Mouse (Mus musculus): Measurements from ENCODE around the gene Ing3.

Gene Ing3

DNA sequence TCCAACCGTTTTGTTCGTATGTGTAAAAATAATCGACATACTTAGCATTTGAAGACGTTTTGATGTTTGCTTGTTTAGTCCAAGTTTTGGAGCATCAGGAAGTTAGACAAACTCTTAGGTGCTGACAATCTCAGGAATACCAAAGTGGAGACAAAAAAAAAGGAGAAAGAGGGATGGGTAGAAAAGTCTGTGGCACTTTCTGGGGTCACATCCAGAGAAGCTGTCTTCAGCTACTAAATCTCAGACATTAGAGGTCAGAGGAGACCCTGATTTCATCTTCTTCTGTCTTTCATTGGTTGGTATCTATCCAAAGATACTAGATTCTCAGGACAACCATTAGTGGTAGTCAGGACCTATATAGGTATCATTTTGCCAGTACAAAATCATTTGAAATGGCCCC lies 41.8 kb downstream of the Ing3 start:
- DNase-seq (ENCODE audit: low spot score), result no peak

DNA sequence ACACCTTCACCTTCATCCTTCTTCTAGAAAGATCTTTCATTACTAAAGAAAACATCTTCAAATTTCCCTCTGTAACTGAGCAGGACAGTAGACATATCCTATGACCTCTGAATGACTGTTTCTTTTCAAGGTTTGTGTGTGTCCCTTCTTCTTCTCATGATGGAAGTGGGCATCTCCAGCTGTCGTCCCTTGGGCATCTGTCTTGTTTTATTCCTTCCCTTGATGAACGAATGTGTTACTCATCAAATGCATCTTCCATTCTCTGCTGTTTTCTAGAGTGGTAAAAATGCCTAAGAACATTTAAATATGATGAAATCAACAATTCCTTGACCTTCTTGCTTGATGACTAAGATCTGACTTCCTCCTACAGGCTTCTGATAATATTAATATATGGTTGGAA lies 43.7 kb downstream of the Ing3 start:
- no peak for DNase-seq (ENCODE audit: low spot score)

DNA sequence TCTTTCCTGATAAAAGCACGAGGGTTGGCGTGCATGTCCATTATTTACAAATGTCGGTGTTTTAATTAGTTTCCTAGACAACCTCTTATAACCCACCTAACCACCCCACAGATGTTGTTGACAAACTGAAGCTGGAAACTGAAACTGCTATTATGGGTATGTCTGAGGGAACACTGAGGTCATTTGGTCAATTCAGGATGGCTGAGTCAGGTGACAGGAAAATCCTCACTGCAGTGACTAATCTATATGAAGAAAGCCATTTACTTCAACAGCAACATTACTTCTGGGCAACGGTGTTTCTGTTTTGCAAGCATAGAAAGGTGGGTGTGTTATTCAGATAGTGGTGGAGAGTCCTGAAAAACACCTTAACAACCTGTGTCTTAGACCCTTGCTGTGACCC lies 48.8 kb downstream of the Ing3 start:
- no peak for DNase-seq (ENCODE audit: low spot score)

DNA sequence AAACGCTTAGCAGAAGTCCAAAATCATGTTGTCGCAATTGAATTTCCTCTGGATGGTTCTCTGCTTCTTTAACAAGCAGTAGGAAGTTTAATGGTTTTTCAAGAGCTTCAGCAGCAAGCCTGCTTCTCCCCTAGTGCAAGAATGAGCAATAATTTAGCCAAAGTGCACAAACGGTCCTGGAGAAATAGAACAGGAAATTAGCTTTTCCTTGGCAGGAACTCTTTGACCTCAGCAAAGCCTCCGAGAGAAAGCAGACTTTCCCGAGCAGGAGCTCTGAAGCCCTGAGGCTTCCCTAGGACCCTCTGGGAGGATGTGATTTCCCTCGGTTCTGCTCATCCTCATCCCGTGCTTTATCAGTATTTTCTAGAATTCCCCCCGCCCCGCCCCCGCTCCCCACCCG lies 49.7 kb downstream of the Ing3 start:
- no peak for DNase-seq (ENCODE audit: low spot score)

DNA sequence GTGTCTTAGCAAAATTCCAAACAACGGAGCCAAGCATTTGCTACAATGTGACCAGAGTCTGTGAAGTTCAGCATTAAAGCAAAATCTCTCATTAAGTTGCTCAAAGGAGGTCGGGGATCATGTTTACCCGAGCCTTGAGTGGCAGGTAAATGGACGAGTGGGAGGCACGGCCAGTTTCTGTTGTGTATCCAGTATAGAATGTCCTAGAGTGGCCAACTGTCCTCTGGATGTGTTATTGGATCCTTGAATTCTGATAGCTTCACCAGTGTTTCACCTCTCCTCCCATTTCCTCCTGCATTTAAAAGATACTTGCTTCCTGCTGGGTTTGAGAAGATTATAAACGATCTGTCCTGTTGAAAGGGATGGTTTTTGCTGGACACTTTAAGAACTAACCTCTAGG lies 50.7 kb downstream of the Ing3 start:
- no peak for DNase-seq (ENCODE audit: low spot score)

DNA sequence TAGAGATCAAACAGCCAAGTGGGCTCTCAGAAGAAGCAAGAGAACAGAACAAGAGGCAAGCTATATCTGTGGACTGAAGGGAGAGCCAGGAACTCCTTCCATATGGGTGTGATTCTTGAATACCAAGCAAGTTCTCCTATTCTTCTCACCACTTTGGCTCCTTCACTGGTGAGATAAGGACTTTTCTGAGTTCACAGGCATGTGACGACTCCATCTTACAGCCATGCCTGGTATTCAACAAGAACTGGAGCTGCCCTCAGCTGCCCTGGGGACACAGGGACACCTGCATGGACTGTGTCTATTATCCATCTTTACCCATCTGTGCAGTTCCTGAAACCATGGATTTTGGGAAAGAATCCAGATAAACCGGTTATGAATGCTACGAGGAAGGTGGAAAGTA lies 51.5 kb downstream of the Ing3 start:
- no peak for DNase-seq (ENCODE audit: low spot score)

DNA sequence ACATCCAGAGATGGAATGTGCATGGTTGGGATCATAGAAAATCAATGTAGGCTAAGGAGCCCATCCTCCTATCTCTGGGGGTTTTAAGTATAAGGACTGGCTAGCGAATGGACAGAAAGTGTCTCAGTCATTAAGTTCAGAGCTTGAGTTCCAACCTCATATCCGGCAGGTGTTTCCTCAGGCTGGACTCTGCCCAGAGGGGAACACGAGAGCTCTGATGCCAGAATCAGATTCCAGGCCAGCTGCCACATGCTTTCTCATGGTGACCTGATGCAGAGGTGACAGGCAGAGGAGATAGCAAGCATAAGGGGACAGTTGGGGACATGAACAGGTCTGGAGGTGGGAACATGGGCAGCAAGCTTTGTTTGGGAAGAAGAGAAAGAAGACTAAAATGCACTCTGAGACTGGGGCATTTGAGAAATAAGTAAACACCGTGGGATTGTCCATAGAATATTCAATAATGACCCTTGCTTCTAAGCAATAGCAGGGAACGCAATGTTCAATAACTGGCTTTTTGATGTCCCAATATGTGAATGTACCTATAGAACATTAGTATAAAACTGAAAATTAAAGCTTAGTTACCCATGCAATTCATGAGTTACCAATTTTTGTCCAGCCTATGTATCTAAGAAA lies 52.0 kb downstream of the Ing3 start:
- DNase-seq (ENCODE audit: low spot score), result no peak

DNA sequence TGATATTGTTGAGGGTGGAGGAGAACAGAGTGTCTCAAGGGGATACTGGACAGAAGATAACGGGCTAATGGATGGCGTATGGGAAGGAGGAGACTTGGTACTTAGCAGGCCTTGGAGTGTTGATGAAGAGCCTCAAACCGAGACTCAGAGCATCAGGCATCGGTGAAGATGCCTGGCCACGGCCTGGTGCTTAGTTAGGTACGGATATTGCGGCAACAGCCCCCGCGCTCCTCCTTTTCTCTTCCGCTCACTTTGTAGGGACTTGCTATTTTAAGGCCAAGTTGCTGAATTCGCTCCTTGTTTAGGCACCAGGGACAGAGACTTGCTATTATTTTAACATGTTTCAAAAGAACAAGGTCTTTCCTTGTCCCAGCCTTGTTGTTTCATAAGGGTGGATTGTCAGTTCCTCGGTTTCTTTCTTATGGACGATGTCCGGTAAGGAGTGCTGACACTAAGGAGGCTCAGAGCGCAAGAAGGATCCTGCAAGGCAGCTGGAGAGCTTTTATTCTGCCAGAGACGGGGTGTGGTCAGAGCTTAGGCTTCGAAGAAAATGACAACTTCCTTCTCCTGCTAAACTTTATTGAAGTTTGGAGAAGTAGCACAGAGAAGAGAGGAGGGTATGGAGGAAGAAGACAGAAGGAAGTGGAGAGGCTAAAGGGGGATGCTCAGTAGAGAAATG lies 53.3 kb downstream of the Ing3 start:
- no peak for DNase-seq (ENCODE audit: low spot score)

DNA sequence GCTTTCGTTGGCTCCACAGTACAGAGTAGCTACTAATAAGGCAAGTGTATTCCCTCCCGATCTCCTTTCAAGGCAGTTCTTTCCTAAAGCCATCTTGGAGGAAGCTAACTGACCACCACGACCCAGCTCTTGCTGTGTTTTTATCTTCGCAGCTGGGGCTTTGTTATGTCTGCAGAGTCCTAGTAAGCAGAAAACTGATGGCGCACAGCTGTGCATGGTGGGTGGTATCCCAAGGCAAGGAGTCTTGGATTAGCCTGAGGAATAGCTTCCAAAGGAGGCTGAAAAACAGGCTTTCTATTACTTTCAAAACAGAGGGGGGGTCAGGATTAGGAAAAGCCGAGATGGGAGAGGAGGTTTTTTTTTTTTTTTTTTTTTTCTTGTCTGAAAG lies 53.8 kb downstream of the Ing3 start:
- DNase-seq (ENCODE audit: low spot score), result no peak

DNA sequence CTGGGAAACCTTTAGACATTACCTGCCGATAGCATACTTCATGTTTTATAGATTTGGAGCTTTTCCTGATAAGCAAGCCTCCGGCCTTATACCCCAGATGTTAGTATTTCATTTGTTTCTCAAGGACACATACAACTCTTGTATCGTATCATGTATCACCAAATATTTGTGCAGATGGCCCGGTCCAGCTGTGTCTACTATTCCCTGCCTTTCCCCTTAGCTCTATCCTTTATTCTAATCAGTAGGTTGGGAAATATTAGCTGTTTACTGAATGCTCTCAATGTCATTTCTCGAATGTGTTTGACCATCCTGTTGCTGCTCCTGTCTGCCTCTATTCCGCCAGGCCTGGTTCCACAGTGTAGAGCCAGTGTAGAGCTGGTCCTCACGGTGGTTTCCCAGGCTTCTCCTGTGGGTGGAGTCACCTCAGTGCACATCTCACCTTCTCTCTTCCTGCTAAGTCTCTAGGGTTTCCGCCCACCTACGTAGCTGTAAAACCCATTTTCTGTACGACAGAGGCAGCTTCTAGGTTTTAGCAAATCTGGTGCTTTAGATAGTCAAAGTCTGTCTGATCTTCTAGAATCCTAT lies 54.7 kb downstream of the Ing3 start:
- DNase-seq (ENCODE audit: low spot score), result no peak

DNA sequence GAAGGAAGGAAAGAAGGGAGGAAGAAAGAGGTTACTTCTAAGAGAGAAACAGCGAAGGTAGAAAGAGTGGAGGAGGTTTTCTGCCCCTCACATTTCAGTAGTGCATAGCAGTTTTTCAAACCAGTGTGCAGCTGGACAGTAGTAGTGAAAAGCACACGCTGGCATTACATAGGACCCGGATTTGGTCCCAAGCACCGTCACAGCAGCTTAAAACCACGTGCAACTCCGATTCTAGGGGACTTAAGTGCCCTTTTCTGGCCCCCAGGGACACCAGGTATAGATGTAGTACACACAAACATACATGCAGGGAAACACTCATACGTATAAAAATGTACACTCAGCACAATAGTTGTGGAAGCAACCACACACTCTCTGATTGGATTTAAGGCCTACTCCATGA lies 59.0 kb downstream of the Ing3 start:
- no peak for DNase-seq (ENCODE audit: low spot score)

DNA sequence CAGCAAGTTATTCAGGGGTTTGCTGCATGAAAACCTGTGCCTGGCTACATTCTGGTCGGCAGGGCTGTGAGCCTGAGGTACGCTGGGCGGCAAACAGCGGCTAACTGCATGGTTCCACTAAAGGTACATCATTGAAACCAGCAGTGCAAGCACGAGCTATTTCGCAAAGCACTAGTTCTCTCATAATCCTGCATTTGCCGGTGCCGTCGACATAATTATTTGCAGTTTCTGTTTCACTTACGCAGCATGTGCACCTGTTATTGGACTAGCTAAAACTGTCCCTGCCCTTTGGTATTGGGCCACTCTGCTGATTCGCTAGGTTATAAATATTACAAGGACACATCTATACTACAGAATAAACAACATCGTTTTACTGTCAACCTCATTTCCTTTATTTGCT lies 60.9 kb downstream of the Ing3 start:
- no peak for DNase-seq (ENCODE audit: low spot score)

DNA sequence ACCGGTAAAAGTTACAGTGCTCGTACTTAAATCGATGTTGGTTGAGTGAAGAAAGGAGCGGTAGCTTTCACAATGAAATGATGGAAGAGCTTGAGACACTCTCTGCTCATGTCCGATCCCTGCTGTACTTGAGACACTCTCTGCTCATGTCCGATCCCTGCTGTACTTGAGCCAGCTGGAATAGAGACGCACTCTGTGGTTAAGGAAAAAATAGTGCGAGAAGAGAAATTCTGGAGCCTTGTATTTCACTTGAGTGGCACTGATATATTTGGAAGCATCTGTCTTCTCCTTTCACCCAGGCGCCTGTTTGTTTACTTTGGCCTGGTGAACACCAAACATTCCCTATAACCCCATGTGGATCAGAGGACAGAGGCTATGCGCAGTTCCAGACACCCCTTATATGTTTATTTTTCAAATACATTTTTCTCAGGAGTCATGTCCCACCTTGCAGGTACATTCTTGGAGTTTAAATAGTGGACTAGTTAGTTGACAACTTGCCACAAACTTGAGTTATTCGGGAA lies 61.5 kb downstream of the Ing3 start:
- no peak for DNase-seq (ENCODE audit: low spot score)

DNA sequence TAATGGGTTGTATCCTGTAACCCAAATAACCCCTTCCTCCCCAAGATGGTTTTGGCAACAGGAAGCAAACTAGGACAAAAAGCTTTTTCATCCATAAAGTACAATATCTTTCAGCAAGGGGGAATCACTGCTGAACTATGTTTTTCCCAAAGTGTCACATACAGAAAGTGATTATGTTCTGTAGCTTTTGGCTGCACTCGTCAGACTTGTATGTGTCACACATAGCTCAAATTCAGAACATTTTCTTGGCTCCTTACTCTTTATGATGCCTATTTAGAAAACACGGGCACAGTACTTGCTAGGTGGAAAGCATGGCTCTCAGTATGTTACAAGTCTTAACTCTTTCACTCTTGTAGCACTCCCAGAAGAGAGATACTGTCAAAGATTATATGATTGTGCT lies 62.2 kb downstream of the Ing3 start:
- no peak for DNase-seq (ENCODE audit: low spot score)

DNA sequence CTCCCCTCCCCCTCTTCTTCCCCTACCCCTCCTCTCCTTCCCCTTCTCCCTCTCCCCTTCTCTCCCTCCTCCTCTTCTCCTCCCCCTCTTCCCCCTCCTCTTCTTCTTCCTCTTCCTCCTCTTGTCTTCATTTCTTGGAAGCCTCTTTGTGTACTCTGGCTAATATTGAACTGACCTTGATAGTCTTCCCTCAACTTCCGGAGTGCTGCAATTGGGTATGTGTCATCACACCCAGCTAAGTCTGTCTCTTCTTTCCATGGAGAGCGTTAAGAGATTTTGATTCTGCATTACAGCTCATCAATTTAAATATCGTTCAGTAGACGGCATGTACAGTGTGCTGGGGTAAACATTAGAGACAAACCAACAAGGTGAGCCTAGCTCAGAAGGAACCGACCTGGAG lies 62.7 kb downstream of the Ing3 start:
- no peak for DNase-seq (ENCODE audit: low spot score)

DNA sequence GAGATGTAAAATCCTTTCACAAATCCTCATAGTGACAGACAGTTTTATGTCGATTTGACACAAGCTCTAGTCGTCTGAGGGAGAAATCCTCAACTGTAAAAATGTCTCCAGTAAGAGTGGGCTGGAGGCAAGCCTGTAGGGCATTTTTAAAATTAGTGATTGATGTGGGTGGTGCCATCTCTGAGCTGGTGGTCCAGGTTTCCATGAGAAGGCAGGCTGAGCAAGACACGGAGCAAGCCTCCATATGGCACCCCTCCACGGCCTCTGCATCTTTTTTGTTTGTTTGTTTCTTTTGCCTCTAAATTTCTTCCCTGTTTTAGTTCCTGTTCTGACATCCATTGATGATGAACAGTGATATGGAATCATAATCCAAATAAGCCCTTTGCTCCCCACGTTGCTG lies 63.1 kb downstream of the Ing3 start:
- DNase-seq (ENCODE audit: low spot score), result no peak

DNA sequence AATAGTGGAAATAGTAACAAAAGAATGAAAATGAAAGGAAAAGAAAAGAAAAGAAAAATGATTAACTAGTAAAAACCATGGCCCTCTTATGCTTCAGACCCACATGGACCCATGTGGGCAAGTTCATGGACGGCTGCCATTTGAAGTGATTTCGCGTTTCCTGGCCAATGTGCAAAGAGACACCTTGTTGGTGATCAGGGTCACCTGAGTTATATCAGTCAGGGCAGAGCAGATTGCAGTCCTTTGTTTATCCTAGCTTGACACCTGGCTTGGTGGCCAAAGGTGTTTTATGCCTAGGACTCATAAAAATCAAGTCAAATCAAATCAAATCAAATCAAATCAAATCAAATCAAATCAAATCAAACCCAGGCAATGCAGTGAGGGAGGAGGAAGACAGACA lies 64.0 kb downstream of the Ing3 start:
- DNase-seq (ENCODE audit: low spot score), result no peak

DNA sequence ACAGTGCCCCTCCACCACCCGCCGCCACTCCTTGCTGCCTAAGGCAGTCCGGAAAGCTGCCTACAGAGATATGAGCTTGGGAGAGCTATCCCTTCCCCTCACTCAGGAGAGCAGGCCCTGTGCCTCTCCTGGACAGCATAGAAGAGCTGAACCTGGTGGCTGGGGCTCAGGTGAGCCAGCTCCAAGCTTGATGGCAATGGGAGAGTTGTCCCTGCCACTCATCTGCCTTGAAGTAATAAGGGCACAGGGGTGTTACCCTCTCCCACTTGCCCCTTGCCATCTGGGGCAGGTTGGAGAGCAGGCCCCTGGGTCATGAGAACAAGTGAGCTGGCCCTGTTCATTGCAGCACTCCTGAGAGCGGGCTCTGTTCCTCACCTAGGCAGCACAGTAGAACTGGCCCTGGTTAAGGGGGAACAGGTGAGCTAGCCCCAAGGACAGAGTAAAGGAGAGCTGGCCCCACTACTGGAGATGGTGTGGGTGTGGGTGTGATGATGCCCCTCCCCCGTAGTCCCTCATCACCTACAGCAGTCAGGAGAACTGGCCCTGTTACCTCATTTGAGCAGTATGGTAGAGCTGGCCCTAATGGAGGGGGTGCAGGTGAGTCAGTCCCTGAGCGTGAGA lies 65.0 kb downstream of the Ing3 start:
- DNase-seq (ENCODE audit: low spot score), result no peak

DNA sequence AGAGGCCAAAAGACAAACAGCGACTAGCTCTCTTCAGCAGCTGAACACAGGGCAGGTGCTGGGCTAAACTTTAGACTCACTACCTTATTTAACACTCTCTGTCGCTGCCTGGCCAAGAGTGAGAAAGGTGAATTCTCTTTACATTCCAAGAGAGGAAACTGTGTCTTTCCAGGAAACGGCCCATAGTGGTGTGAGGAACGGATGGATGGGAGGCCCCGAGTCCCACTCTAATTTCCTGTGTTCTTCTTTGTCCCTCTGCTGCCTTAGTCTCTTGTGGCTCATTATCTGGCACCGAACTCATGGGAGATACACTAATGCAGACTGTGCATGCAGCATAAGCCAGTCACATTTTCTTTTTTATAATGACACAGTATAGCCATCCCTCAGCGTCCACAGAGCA lies 68.3 kb downstream of the Ing3 start:
- no peak for DNase-seq (ENCODE audit: low spot score)

DNA sequence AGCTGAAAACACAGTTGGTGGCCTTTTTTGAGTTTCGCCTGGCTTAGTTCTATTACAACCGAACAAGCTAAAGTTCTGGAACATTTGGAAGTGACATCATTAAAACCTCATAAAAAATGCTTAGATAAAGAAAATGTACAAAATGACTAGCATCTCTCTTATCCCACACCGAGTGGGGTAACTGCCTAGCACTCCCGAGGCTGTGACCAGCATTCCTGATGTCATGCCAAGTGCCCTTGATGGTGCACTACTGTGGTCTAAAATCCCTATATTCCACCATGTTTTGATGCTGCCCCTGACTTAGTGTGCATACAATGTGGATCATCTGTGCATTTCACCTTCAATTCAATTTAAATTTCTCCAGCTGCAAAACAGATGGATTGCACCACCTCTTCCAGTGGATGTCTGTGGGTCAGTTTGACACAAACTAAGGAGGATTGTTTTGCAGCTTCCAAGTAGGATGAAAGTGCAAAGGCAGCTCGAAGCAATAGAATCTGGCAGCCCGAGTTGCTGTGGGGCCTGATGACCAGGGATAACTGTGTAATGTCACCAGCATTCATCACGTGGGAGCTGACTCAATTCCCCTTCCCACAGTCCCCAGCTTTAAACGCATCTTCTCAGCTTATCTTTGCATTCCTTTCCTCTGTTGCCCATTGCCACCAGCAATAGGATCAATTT lies 69.5 kb downstream of the Ing3 start:
- no peak for DNase-seq (ENCODE audit: low spot score)

DNA sequence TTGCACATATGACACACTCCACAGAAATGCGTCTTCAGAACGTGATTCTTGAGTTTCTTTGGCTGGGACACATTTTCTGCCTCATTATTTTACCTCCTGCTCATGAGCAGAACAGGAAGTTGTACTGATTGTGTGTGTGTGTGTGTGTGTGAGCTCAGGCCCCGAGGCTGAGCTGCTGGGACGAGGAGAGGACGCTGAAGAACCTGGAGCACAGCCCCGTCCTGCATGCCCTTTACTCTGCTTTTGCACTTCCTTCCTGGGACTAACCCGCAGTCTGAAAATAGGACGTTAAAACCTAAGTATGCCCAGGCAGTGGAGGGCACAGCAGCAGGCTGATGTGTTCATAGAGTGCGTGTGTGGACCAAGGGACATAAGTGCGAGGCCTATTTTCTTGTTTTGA lies 70.3 kb downstream of the Ing3 start:
- DNase-seq (ENCODE audit: low spot score), result no peak

DNA sequence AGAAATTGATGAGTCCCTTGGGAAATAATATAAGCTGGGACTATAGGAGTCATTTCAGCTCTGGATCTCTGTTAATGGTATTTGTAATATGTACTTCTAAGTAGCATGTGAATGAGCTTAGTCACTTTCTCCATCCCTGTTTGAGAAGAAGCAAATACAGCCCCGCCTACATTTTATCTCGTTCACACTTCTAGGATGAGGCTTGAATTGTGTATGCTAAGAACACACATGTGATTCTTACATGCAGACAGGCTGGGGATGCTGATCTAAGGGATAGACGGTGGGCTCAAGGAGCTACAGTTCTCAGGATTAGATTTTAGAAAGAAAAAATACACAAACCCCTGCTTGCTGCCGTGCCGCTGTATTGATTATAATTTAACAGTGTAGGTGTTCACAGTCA lies 71.3 kb downstream of the Ing3 start:
- DNase-seq (ENCODE audit: low spot score), result no peak

DNA sequence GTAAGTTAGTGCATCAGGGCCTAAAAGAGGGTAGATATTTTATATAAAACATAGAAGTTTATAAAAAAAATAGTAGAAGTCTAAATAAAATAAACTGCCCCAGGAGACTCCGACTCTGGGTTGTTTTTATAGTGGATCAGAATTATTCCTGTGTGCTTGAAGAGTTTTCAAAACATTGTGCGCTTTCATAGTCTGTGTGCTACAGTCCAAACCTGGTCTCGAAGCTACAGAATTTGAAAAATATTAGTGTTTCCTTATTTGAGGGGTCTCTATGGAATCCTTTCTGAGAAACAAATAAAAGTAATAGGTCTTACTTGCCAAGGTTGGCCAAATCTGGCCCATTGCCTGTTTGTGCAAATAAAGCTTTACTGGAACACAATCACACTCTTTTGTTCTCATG lies 71.9 kb downstream of the Ing3 start:
- no peak for DNase-seq (ENCODE audit: low spot score)

Data from ovary, postnatal 36 days (tissue).